Mouse (Mus musculus) heart, postnatal 4 days (tissue): ENCODE measurements around the gene Kars. TPM values are rescaled to one million over a fixed set of nuclear protein-coding genes. Genes with fewer than 3 reads are reported as not detected.
A peak's percentile ranks its signal among the peaks of the same experiment; 100 is the strongest.

Source experiments
- DNase-seq: peaks from one replicate; pipeline ENCODE4 v3.0.0; 2021
- total RNA-seq, 2 experiments: library from RNA; stranded (reverse); gene quantifications; 2 replicates each; pipeline ENCODE4 v1.2.3; 2021

The Kars gene
- 100 to 1,000 TPM; 100 to 105 TPM for total RNA-seq

DNA sequence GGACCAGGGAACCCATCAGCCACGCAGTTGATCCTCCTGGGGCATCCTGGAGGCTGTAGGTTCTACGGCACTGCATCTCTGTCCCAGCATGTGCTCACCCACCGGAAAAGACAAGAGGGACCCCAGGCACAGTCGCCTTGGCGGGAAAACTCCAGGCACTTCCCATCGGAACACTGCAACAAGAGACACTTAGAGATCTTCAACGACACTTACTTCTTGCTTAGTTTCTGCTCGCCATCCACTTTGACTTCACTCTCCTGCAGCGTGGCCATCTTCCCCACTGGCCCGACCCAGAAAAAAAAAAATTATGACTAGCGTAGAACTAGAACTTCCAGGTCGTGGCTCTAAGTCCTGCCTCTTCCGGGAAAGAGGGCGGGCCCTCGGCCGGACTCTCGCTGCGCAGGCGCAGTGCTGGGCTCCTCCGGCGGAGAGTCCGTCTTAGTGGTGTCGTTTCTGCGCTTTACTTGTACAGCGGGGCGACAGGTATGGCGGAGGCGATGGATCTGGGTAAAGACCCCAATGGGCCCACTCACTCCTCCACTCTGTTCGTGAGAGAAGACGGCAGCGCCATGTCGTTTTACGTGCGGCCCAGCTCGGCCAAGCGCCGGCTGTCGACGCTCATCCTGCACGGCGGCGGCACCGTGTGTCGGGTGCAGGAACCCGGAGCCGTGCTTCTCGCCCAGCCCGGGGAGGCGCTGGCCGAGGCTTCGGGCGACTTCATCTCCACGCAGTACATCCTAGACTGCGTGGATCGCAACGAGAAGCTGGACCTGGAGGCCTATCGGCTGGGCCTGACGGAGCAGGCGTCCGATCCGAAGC, at the start of gene Kars, which contains the start of gene Terf2ip:
TSS of gene Kars (minus strand) at position 327 of the 819 bp plus-strand sequence.
TSS of gene Terf2ip (plus strand) at position 402 of the 819 bp plus-strand sequence.
- peak; percentile 96 for DNase-seq

DNA sequence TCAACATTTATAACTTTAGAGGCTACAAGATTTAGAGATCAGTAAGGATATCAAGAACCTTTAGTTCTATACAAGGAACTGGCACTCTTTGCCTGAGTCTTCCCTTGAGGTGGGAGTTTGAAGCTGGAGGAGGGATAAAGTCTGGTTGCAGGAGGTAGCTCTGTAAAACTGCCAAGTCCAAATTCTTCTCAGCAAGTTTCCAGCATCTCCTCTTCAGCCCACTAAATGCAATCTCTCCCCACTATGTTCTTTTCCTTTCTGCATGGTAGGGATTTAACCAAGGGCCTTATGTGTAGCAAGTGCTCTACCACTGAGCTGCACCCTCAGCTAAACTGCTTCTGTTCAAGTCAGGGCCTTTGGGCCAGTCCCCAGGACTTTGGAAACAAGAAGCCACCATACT, 43.3 kb upstream of the Kars start:
- no peak for DNase-seq

DNA sequence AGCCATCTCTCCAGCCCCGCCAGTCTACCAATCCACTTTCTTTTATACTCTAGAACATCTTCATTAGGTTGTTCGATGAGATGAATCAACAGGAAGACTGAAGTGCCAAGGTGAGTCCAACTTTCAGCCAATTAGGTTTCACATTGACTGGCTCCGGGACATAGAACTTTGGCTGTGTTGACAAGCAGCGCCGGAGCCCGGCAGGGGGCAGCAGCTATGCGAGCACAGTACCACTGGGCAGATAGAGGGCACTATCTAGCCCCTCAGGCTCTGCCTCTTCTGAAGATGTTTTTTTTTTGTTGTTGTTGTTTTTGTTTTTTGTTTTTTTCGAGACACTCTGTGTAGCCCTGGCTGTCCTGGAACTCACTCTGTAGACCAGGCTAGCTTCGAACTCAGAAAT, 40.4 kb upstream of the Kars start:
- no peak for DNase-seq

- no peak for DNase-seq
These were observed 38.9 kb upstream of the Kars start for GRCm38 (mm10) chr8:112049984-112050383.

- no peak for DNase-seq
These were observed 37.2 kb upstream of the Kars start for GRCm38 (mm10) chr8:112048293-112048692.

DNA sequence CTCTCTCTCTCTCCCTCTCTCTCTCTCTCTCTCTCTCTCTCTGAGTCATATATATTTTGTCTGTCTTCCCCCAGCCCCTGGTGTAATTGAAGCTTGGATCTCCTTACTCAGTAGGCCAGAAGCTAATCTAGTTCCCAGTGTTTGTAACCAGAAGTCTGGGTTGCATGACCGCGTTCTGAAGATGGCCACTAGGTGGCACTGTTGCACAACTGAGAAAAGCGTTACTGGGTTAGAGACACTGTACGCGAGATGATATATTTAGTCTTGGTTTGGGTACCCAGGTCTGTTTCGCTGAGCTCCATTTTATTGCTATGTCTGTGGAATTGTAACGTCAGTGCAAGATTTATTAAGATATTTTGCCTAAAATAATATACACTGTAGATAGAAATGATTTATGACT, 34.8 kb upstream of the Kars start:
- peak; percentile 85 for DNase-seq

DNA sequence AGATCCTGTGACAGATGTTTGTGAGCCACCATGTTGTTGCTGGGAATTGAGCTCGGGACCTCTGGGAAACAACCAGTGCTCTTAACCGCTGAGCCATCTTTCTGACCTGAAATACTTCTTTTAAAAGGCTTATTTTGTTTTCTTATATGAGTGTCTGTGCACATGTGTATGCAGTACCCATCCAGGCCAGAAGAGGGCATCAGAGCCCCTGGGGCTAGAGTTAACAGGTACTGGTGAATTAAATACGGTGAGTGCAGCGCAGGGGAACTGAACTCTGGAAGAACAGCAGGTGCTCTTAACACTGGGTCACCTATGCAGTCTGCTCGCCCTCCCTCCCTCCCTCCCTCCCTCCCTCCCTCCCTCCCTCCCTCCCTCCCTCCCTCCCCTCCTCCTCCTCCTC, 34.1 kb upstream of the Kars start:
- peak; percentile 16 for DNase-seq

DNA sequence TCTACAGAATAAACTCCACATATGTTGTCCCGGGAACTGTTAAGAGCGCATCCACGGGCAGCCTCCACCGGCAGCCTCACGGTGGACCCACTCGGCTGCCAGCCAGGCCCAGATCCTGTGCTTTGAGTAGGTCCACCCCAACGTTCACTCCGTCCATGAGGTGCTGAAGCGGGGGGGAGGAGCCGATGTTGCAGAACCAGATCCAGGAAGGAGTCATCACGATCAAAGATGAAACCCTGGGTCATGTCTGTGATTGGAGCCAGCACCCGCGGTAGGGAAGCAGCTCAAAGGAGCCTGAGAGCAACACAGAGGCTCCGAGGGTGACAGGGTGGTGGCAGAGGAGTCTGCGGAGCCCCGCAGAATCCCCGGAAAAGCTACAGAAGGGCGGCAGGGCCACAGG, 26.4 kb upstream of the Kars start:
- no peak for DNase-seq

DNA sequence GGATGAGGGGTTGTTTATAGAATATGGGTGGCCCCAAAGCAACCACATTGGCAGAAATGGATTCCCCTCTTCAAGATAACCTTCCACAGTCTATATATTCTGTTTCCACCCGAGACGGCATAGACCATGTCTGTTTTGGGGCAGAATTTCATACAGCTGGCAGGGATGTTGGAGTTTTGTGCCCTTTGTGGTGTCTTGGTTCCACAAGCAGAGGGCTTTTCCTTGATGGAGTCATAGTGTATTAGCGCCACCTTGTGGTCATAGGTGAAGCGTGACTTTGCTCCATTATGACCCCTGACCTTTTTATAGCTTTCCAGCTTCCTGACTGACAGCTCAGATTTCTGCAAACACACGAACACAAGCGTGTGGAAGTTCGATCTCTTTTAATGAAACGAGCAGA, 23.5 kb upstream of the Kars start:
- peak; percentile 35 for DNase-seq

DNA sequence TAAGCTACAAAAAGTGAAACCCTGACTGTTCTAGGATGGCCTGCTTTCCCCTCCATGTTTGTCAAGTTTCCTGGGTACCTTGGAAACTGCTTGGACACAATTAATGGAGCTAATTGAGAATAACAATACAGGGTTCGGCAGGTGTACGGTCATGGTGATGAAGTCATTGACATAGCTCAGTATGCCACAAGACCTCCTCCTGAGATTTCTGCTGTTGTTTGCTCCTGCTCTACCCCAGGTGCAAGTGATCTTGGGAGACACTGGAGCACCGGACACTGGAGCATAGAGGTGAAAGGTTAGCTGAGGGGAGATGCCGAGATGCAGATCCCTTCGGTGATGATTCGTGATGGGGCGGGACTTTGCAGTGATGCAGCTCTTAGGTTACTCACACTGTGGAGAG, 21.9 kb upstream of the Kars start:
- no peak for DNase-seq

DNA sequence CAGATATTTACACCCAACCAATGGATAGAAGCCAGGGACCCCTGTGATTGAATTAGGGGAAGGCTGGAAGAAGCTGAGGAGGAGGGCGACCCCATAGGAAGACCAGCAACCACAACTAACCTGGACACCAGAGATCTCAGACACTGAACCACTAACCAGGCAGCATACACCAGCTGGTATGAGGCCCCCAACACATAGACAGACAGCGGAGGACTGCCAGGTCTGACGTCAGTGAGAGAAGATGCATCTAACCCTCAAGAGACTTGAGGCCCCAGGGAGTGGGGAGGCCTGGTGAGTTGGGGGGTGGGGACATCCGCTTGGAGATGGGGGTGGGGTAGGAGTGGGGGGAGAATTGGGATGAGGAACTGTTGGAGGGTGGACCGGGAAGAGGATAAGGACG, 19.5 kb upstream of the Kars start:
- DNase-seq: no peak

DNA sequence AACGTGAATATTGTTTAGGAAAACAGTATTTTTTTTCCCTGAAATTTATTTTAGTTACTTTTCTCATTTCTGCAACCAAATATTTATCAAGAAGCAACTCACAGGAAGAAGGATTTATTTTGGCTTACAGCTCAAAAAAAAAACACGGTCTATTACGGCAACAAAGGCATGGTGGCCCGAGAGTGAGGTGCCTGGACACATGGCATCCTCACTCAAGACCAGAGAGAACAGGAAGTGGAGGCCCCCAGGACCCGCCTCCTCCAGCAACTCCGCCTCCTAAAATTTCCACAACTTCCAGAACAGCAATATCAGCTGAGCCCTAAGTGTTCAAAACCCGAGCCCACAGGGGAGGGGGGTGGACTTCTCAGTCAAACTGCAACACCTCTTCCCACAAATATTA, 18.3 kb upstream of the Kars start:
- DNase-seq: no peak

DNA sequence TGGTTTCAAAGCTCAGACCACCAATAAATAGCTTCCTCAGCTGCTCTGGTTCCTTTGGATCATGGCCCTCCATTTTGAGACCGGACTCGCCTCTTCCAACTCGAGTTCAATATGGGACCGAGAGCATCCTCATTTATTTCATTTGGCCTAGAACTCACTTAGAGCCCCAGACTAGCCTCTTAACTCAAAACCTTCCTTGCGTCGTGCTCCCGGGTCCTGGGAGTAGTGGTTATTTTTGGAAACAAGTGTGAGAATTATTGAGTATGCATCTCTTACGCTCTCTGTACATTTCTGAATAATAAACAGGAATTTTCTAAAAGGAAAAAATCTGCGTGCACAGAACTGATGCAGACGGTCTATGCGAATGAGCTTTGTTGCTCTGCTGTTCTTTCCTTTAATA, 3.8 kb upstream of the Kars start, which contains the start of gene Gm6793:
TSS of gene Gm6793 (minus strand) at position 101 of the 400 bp plus-strand sequence.
- no peak for DNase-seq

DNA sequence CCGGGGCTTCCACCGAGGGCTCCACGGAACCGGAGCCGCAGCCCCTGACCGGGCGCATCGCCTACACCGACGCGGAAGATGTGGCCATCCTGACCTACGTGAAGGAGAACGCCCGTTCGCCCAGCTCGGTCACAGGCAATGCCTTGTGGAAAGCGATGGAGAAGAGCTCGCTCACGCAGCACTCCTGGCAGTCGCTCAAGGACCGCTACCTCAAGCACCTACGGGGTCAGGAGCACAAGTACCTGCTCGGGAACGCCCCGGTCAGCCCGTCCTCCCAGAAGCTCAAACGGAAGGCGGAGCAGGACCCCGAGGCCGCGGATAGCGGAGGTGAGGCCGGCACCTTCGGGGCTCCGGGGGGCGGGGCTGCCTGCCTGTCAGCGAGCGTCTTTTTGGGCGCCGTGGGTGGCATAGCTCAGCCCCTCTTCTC, 706 bp upstream of the Kars start:
- DNase-seq: peak; percentile 38

DNA sequence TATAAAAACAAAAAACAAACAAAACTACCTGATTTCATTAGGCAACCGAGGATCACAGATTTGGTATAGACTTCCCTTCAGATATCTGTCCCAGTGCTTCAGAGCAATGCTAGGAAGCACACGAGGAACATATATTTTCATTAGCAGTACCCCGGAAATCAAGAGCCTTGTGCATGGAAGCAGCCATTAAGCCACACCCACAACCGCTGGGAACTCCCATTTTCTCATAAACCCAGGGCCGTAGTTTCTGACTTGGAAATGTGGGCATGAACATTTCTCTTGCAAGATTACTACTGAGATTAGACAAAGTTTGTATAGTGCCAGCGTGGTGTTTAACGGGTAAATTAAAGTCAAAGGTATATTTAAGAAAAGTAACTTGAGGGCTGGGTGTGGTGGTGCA, 1.6 kb downstream of the Kars start:
- DNase-seq: no peak

GRCm38 (mm10) chr8:112007669-112008068, 3.5 kb downstream of the Kars start:
- no peak for DNase-seq

GRCm38 (mm10) chr8:112005601-112006000, 5.5 kb downstream of the Kars start:
- no peak for DNase-seq

DNA sequence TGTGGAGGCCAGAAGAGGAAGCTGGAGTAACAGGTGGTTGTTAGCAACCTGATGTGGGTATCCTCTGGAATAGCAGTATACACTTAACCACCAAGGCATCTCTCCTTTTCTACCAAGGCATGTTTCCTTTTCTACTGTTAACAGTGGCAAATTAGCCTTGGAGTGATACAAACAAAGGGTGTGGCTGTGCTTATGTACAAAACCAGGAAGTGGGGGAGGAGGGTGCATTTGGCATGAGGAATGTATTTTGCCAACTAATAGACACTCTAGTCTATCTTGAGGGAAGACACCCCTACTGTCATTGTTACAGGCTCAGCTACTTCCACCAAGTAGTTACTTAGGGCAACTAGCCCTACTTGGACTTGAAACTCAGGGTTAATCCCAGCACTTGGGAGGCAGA, 6.4 kb downstream of the Kars start:
- DNase-seq: no peak

DNA sequence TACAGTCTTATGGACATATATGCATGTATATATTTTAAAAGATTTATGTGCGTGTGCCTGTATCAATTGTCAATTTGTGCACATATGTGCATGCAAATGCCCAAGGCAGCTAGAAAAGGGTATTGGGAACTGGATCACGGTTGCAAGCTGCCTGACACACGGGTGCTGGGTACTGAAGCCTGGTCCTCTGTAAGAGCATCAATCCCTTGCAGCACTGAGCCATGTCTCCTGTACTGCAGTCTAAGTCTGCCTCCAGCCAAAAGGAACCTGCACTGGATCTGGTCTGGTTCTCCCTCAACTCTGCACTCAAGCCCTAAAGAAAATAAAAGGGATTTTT, 18.5 kb downstream of the Kars start:
- DNase-seq: no peak

- DNase-seq: peak; percentile 87
These were observed 19.0 kb downstream of the Kars start, which contains the start of gene Adat1 for GRCm38 (mm10) chr8:111992013-111992702. Gene Adat1 (minus strand): TSS chr8:111992302.

DNA sequence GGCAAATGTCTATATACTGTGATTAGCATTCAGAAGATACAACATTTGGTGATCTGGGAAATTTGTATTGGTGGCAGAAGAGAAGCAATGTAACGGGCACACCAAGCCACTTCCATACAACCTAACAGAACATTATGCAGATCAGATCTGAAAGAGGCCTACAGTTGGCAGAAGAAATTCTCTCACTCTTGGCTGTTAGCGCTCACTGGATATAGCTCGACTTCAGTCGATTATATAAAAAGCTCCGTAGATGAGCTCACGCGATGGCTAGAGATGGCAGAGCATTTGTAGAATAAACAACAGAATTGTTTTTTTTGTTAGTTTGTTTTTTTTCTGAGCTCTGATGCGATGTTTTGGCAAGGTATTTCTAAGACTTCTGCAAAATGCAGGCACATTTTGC, 19.8 kb downstream of the Kars start:
- DNase-seq: no peak

- DNase-seq: peak; percentile 86
These were observed 21.2 kb downstream of the Kars start for GRCm38 (mm10) chr8:111989911-111990310.

- DNase-seq: no peak
These were observed 26.6 kb downstream of the Kars start for GRCm38 (mm10) chr8:111984511-111984910.

GRCm38 (mm10) chr8:111982116-111982515, 29.0 kb downstream of the Kars start:
- DNase-seq: no peak
